Mouse (Mus musculus) hindbrain, embryonic 16.5 days (tissue): Measurements from ENCODE around the gene Mpped2. TPM values are rescaled to one million over a fixed set of nuclear protein-coding genes. Genes with fewer than 3 reads are reported as not detected.
A peak's percentile ranks its signal among the peaks of the same experiment; 100 is the strongest.

Source experiments
- ATAC-seq: fragments of 200-750 bp; cut with Nextera tagmentation; 2 replicates; pipeline ENCODE4 v1.8.0; 2017; ENCODE audit warnings: moderate TSS enrichment, moderate library complexity
- H3K27ac ChIP-seq: fragments of 300-500 bp; sonication (generic); 2 replicates; pipeline ENCODE4 v1.5.1; 2014; ENCODE audit warnings: low read depth, mild to moderate bottlenecking, control low read depth, low read length, moderate library complexity
- H3K27me3 ChIP-seq: fragments of 300-500 bp; sonication (generic); replicated peaks from 2 replicates; pipeline ENCODE4 v1.6.1; 2014; ENCODE audit warnings: low read length; ENCODE audit not compliant: control insufficient read depth, insufficient read depth
- H3K36me3 ChIP-seq: fragments of 300-500 bp; sonication (generic); 2 replicates; pipeline ENCODE4 v1.6.1; 2014; ENCODE audit warnings: mild to moderate bottlenecking, low read length, moderate library complexity, mixed read lengths; ENCODE audit not compliant: control insufficient read depth, insufficient read depth
- H3K4me1 ChIP-seq: fragments of 300-500 bp; sonication (generic); 2 replicates; pipeline ENCODE4 v1.6.1; 2014; ENCODE audit warnings: low read depth, low read length; ENCODE audit not compliant: control insufficient read depth, insufficient read depth
- H3K4me2 ChIP-seq: fragments of 300-500 bp; sonication (generic); 2 replicates; pipeline ENCODE4 v1.6.1; 2014; ENCODE audit warnings: mild to moderate bottlenecking, low read length, control low read depth, moderate library complexity
- H3K4me3 ChIP-seq: fragments of 300-500 bp; sonication (generic); 2 replicates; pipeline ENCODE4 v1.5.1; 2014; ENCODE audit warnings: mild to moderate bottlenecking, low read length, control low read depth, moderate library complexity
- H3K9ac ChIP-seq: fragments of 300-500 bp; sonication (generic); 2 replicates; pipeline ENCODE4 v1.6.1; 2014; ENCODE audit warnings: low read depth, mild to moderate bottlenecking, control low read depth, low read length, moderate library complexity
- H3K9me3 ChIP-seq: fragments of 300-500 bp; sonication (generic); 2 replicates; pipeline ENCODE4 v1.6.1; 2014; ENCODE audit warnings: mild to moderate bottlenecking, low read length, moderate library complexity; ENCODE audit not compliant: control insufficient read depth
- WGBS: fragments of 180-500 bp; shearing (Covaris S2); extraction: QIAGEN DNeasy Blood & Tissue Kit; methylation state at CpG from one replicate; pipeline ENCODE4 v1.1.7; 2014; 5-methylcytosine and 5-hydroxymethylcytosine counted together
- polyA plus RNA-seq: library from polyadenylated mRNA; unstranded; fragments of >200 nt; fragmentation: Nextera tagmentation; extraction: Ambion mirVana; gene quantifications from 2 replicates; pipeline ENCODE4 v1.2.1, GENCODE M21; 2015

The Mpped2 gene
- polyA plus RNA-seq, 1 experiment from 2014 or later: 112 TPM

- peak; percentile 73 for ATAC-seq
- H3K27ac ChIP-seq: peak overlapping the region; percentile 96
- H3K36me3 ChIP-seq: no peaks in the 10 kb centered on the region
- H3K4me2 ChIP-seq: peak overlapping the region; percentile 93
- no peaks in the 10 kb centered on the region for H3K27me3 ChIP-seq
- 0% methylated on average over 41 of the region's 41 CpGs for WGBS
- H3K9me3 ChIP-seq: no peaks in the 10 kb centered on the region
- peaks cover 13% of the 10 kb centered on the region for H3K4me1 ChIP-seq
- H3K9ac ChIP-seq: peak overlapping the region; percentile 98
- H3K4me3 ChIP-seq: peak overlapping the region; percentile 87
These were observed 2.0 kb downstream of the Mpped2 start for GRCm38 (mm10) chr2:106694886-106695733.

DNA sequence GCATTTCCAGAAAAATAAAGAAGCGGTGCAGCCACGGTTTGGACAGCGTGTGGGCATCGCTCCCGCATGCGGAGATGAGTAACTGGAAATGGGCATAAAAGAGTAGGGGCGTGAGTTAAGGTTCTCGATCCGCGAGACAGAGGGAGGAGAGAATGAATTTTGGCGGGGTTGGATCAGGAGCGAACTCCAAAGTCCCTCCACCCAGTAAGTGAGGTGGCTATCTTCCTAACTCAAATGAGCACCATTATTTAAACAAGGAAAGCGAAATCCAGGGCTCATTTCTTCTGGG lies 2.6 kb downstream of the Mpped2 start:
- H3K4me2 ChIP-seq: peak overlapping the region; percentile 93
- H3K36me3 ChIP-seq: no peaks in the 10 kb centered on the region
- H3K9ac ChIP-seq: peak overlapping the region; percentile 98
- H3K9me3 ChIP-seq: no peaks in the 10 kb centered on the region
- 3% methylated on average over 13 of the region's 13 CpGs for WGBS
- H3K4me3 ChIP-seq: peak overlapping the region; percentile 87
- H3K27ac ChIP-seq: peak overlapping the region; percentile 96
- peaks cover 13% of the 10 kb centered on the region for H3K4me1 ChIP-seq
- ATAC-seq: no peak
- no peaks in the 10 kb centered on the region for H3K27me3 ChIP-seq

DNA sequence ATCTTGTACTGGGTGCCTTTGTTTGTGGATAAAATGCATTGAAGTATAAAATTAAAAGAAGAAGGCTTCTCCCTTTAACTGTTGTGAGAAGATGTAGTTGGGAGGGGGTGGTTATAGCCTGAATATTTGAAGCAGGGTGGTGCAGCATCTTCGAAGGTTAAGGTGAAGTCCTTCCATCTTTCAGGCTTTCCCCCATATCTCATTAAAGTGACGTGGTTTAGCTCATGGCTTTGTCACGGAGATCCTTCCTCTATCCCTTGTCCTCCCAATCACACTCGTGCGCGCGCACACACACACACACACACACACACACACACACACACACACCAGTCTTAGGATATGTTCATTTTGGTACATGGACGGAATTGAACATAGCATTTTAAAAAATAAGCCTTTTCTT lies 3.3 kb downstream of the Mpped2 start:
- Histone ChIP-seq H3K9ac (no peak overlapping the region), H3K9me3 (no peaks in the 10 kb centered on the region), H3K4me2 (peak overlapping the region; percentile 93), H3K4me3 (peak overlapping the region; percentile 87), H3K4me1 (peaks cover 13% of the 10 kb centered on the region), H3K27ac (no peak overlapping the region), H3K27me3 (no peaks in the 10 kb centered on the region), H3K36me3 (no peaks in the 10 kb centered on the region; the same call in 1 of the 2 replicates)
- no peak for ATAC-seq
- 68% methylated on average over 8 of the region's 8 CpGs for WGBS

DNA sequence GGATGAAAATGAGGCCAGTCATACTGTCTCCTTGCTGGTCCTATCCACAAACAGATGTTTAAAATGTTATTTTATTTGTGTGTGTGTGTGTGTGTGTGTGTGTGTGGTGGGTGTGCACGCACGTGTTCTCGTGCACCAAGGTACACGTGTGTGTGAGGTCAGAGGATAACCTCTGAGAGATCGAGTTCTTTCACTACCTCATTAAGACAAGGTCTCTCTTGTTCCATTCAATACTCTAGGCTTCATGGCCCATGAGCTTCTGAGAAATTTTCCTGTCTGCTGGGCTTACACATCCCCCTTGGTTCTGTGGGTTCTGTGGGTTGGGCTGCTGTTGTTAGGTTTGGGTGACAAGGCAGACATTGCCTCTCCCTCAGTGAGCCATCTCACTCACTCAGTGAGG lies 12.6 kb downstream of the Mpped2 start:
- Histone ChIP-seq H3K27ac (no peak overlapping the region), H3K4me3 (no peak overlapping the region), H3K4me2 (no peak overlapping the region), H3K9ac (no peak overlapping the region), H3K9me3 (no peaks in the 10 kb centered on the region), H3K27me3 (no peaks in the 10 kb centered on the region), H3K36me3 (no peaks in the 10 kb centered on the region; the same call in 1 of the 2 replicates), H3K4me1 (no peaks in the 10 kb centered on the region)
- 79% methylated on average over 5 of the region's 5 CpGs for WGBS
- no peak for ATAC-seq

DNA sequence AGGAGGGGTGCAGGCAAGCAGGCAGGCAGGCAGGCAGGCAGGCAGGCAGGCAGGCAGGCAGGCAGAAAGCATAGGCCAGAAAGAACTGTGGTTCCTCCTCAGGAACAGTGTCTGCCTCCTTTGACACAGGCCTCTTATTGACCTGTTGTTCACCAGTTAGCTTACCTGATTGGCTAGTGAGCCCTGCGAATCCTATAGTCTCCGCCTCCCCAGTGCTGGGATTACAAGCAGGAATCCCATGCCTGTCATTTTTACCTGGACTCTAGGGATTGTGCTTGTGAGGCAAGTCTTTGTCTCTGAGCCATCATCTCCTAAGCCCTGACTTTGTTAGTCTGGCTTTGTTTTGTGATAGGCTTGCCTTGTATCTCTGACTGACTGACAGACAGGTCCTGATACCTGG lies 14.1 kb downstream of the Mpped2 start:
- no peaks in the 10 kb centered on the region for H3K9me3 ChIP-seq
- no peak overlapping the region for H3K27ac ChIP-seq
- no peak overlapping the region for H3K4me2 ChIP-seq
- ATAC-seq: no peak
- no peak overlapping the region for H3K4me3 ChIP-seq
- no peaks in the 10 kb centered on the region for H3K36me3 ChIP-seq
- H3K9ac ChIP-seq: no peak overlapping the region
- H3K4me1 ChIP-seq: no peaks in the 10 kb centered on the region
- H3K27me3 ChIP-seq: no peaks in the 10 kb centered on the region
- 90% methylated on average over 2 of the region's 2 CpGs for WGBS

DNA sequence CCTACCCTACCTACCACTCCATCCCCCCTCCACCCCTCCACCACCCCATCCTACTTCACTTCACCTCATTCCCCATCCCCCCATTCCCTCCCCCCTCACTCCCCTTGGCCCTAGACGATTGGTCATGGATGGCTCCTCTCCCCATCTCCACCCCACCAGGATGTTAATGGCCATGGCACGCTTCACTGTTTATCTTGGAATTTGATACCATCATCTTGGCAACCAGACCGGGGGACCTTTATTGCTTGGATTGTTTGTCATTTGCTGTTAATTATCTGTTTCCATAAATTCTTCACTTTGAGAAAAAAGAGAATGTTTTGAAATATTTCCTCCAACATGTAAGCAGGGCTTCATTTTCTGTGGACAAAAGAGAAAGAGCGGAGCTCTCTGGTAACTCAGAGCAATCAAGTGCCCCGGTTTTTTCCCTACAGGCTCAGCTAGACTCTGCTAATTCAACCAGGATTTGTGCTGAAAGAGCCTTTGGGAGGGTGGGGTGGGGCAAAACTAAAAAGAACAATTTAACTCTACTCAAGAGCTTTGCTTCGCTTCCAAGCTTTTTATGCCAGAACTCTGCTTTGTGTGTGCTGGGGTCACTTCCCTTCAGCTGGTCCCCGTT lies 17.9 kb downstream of the Mpped2 start:
- H3K27ac ChIP-seq: no peak overlapping the region
- ATAC-seq: no peak
- no peaks in the 10 kb centered on the region for H3K27me3 ChIP-seq
- H3K9ac ChIP-seq: no peak overlapping the region
- no peaks in the 10 kb centered on the region for H3K9me3 ChIP-seq
- H3K4me2 ChIP-seq: no peak overlapping the region
- peaks cover 4% of the 10 kb centered on the region for H3K4me1 ChIP-seq
- no peaks in the 10 kb centered on the region for H3K36me3 ChIP-seq
- H3K4me3 ChIP-seq: no peak overlapping the region
- 37% methylated on average over 7 of the region's 7 CpGs for WGBS

GRCm38 (mm10) chr2:106711506-106711905 lies 18.4 kb downstream of the Mpped2 start:
- H3K9me3 ChIP-seq: no peaks in the 10 kb centered on the region
- H3K4me2 ChIP-seq: no peak overlapping the region
- H3K27me3 ChIP-seq: no peaks in the 10 kb centered on the region
- ATAC-seq: no peak
- no peak overlapping the region for H3K27ac ChIP-seq
- WGBS: 57% methylated on average over 6 of the region's 6 CpGs
- H3K36me3 ChIP-seq: no peaks in the 10 kb centered on the region
- no peak overlapping the region for H3K4me3 ChIP-seq
- H3K4me1 ChIP-seq: peaks cover 9% of the 10 kb centered on the region
- H3K9ac ChIP-seq: no peak overlapping the region

GRCm38 (mm10) chr2:106713151-106713550 lies 20.1 kb downstream of the Mpped2 start:
- Histone ChIP-seq H3K36me3 (no peaks in the 10 kb centered on the region), H3K27ac (no peak overlapping the region), H3K9me3 (no peaks in the 10 kb centered on the region), H3K9ac (no peak overlapping the region), H3K4me2 (no peak overlapping the region), H3K4me3 (no peak overlapping the region), H3K4me1 (peaks cover 9% of the 10 kb centered on the region), H3K27me3 (no peaks in the 10 kb centered on the region)
- no peak for ATAC-seq
- 46% methylated on average over 4 of the region's 4 CpGs for WGBS

DNA sequence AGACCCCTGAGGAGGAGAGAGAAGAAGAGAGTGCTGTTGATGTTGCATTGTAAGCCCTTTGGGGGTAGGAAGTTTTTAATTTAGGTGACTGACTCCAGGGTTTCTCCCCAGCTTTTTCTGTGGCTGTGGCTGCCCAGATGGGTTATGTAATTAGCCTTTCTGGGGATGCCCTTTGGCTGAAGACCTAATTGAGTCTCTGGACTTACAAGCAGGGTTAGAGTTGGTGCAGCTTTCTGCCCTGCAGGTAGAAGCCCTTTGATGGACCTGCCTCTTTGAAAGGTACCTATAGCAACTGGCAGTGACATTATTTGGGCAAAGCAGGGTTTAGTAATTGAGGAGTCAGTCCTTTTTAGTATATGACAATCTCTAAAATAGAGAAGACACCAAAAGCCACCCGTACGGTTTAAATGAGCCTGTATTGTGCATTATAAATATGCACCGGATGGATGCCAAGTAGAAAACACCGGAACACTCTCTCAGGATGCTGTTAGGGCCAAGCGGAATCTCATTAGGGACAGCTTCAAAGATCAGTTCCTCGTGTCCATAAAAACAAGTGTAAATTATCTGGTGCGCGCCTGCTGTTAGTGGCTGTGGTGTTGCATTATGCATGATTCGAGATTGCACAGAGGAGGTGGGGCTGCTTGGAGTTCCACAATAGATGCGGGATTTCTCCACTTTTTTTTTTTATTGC lies 22.8 kb downstream of the Mpped2 start:
- H3K9ac ChIP-seq: no peak overlapping the region
- H3K27ac ChIP-seq: no peak overlapping the region
- WGBS: 19% methylated on average over 10 of the region's 10 CpGs
- H3K9me3 ChIP-seq: no peaks in the 10 kb centered on the region
- peaks cover 9% of the 10 kb centered on the region for H3K4me1 ChIP-seq
- no peak overlapping the region for H3K4me3 ChIP-seq
- no peaks in the 10 kb centered on the region for H3K27me3 ChIP-seq
- peak overlapping the region; percentile 40 for H3K4me2 ChIP-seq
- no peaks in the 10 kb centered on the region for H3K36me3 ChIP-seq
- peak; percentile 71 for ATAC-seq
